Mouse (Mus musculus): ENCODE measurements around the gene Tenm4. TPM values are rescaled to one million over a fixed set of nuclear protein-coding genes. Genes with fewer than 3 reads are reported as not detected.

The Tenm4 gene
- polyA plus RNA-seq, 1 experiment, result 1.0 TPM

DNA sequence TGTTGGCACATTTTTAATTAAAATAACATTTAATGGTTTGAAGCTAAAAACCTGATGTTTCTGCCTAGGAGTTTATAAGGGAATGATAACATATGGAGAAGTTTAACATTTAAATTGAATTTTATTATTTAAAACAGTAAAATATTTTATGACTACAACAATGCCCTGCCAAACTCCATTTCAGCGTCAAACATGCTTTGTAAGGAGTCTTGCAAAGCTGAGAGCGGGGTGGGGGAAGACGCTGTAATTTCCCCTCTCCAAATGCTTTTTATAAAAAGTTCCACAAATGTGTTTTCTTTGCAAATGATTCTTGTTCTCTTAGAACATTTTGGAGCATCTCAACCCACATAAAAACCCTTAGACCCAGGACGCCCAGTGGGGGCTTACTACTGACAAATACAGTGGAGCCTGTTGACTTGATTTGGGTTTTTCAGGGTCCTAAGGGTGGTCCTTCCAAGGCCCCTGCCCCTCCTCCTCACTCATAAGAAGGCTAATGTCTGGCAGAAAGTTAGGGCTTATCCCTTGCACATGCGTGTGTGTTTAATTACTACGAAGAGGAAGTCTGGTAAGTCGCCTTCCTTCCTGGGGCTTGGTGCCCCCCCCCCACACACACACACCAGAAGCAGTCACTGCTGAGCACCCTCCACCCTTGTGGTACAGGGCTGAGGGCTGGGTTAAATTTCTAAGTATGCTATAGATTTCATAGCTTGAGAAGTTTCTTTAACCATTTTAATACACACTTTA is 563.4 kb downstream of the Tenm4 start:
- WGBS, result 56% methylated on average over 7 of the region's 7 CpGs
- no peak for DNase-seq (ENCODE audit: low read depth, low spot score)

DNA sequence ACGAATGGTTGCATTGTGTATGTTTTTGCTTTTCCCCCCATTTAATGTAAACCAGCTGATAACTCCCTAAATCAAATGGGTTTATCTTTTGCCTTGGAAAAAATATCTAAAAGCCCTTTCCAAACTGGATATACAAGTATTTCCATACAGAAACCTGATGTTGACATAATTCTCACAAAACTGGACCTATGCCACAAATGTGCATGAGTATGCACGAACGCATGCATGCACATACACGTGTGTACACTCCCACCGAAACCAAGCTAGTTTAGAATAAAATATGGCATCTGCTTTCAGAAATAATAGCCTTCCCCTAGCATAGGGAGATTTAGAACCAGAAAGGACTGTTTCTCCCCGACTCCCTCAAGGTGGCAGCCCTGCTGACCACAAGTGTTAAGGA is 569.6 kb downstream of the Tenm4 start:
- DNase-seq (ENCODE audit: low read depth, low spot score), result no peak
- WGBS, result 68% methylated on average over 6 of the region's 6 CpGs

DNA sequence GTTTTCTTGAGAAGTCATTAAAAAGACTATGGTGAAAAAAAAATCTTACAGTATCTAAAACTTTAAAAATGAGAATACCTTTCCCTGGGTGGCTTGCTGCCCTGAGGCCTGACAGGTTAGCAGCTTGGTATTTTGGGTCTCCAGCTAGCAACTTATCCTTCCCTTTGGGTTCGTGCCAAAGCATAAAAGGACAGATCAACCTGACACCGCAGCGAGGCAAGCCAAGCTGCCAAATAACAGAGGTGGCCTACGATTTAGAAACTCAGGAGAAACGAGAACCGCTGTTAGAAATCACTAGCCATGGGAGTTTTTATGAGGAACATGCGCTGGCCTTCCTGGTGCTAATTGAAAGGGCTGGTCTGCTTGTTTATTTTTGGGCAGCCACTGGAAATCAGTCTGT is 571.2 kb downstream of the Tenm4 start:
- no peak for DNase-seq (ENCODE audit: low read depth, low spot score)
- WGBS, result 38% methylated on average over 7 of the region's 7 CpGs

DNA sequence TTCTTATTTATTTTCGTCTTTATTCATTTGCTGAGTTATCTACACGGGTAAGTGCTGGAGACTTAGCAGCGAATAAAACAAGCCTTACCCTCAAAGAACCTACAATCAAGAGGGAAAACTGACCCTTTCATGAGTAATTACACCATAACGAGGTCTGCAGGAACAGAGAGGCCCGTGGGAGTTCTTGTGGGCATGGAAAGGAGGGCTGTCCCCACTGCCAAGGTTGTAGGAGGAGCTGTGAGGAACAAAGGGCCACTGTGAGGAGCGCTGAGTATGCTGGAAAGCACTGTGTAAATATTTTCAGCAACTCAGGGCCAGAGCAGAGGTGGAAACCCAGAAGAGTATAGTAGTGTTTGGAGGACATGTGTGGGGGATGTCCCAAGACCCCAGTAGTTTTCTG is 574.9 kb downstream of the Tenm4 start:
- 22% methylated on average over 6 of the region's 6 CpGs for WGBS
- DNase-seq (ENCODE audit: low read depth, low spot score), result no peak

DNA sequence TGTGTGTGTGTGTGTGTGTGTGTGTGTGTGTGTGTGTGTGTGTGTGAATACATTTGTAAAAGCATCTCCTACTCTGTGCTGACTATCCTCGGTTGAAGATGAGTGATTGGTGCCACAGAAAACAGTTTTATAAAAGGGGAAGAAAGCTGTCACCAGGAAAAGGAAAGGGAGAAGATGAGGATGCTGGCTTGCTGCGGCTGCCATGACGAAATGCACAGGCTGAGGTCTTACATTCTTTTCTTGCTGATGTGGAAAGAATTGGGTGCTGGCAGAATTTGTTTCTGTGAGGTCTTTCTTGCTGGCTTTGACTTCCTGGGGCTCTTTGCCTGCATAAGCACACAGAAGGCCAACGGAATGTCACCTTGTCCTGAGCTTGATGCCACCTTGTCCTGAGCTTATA is 575.7 kb downstream of the Tenm4 start:
- WGBS, result 80% methylated on average over 4 of the region's 4 CpGs
- no peak for DNase-seq (ENCODE audit: low read depth, low spot score)

DNA sequence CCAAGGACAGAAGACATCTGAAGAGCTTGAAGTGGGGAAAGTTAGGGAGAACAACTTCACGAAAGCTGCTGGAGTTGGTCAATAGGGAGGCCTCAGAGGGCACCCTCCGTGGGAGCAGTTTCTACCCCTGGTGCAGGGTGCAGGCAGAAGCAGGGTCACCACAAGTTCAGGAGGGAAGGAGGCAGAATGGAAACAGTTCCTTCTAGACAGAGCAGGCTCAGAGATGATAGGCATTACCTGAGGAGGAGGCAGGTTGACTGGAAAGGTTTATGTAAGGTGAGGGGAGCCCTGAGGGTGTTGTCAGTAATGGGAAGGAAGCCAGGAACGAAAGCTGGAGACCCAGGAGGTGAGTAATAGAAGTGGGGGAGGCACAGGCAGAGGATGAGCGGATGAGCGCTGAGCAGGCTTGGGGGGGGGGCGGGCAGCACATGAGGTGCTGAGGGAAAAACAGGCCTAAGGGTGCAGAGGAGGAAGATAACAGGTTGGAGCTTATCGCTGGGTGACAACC is 577.5 kb downstream of the Tenm4 start:
- DNase-seq (ENCODE audit: low read depth, low spot score), result no peak
- WGBS, result 88% methylated on average over 7 of the region's 7 CpGs

DNA sequence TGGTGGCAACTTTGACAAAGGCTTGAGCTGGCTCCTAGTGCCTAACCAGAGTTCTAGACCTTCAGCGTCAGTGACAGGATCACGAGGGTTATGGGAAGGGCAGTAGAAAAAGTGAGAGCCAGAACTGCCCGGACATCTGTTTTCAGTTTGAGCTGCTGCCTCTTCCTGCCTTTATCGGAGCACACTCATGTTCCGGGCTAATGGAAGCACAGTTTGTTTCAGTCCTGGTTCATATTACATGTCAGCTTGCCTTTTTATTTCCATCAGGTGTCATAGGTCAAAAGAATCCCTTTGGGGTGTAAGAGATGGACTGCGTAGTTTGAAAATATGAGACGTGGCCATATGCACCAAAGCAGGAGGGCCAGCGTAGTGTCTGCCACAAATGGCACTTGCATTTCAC is 578.7 kb downstream of the Tenm4 start:
- no peak for DNase-seq (ENCODE audit: low read depth, low spot score)
- 82% methylated on average over 8 of the region's 8 CpGs for WGBS

DNA sequence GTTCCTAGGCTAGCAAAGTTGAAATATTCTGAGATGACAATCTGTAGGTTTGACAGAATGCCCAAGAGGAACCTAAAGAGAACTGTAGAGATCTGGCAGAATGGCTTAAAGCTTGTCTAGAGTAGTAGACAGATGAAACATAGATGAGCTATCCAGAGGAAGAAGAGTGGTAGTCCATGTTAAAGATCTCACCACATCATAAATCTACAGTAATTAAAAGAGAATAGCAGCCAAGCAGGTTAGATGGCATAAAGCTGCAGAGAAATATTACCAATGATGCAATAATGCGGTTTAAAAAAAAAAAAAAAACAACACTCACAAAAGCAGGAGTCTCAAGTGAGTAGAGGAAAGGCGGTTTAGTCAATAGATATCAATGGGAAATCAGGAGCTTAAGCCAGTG is 580.2 kb downstream of the Tenm4 start:
- 86% methylated on average over 2 of the region's 2 CpGs for WGBS
- no peak for DNase-seq (ENCODE audit: low read depth, low spot score)

DNA sequence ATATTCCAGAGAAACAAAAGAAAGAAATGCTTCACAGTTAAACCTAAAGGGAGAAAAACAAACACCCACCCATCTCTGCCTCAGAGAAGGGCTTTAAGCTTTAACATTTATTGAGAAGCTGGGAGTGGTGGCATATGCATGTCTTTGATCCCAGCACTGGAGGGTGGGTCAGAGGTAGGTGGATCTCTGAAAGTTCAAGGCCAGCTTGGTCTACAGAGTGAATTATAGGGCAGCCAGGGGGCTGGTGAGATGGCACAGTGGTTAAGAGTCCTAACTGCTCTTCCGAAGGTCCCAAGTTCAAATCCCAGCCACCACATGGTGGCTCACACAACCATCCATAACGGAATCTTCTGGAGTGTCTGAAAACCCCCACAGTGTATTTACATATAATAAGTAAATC is 581.7 kb downstream of the Tenm4 start:
- WGBS, result 92% methylated on average over 2 of the region's 2 CpGs
- no peak for DNase-seq (ENCODE audit: low read depth, low spot score)

DNA sequence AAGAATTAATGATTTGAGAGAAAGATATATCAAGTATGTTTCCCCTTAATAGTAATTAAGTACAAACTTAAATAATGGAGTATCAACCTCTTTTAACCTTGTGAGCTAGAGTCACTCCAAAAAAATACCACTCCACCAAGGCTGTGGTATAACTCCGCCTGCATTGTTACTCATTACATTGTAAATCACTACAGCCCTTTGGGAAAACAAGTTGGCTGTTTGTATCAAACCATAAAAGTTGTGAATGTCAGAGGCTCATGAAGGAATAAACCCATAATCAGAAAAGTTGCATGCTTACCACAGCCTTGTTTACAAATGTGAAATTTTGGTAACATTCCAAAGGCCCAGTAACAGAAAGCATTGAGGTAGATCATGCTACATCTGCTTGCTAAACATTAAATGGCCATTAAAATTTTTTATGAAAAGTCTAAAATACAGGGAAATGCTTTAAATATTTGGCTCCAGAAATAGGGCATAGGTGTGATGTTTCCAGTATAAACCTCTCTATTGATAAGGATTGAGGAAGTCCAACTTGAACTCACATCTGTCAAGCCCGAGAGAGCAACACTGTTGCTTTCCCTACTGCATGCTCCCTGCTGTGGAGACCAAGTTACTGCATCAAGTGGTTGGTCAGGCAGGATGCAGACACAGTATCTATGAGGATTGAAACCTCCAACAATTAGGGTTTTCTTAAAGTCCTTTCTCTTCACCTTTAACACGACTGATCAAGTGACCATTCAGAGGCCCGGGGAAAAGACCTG is 582.5 kb downstream of the Tenm4 start:
- 37% methylated on average over 4 of the region's 4 CpGs for WGBS
- DNase-seq (ENCODE audit: low read depth, low spot score), result no peak

DNA sequence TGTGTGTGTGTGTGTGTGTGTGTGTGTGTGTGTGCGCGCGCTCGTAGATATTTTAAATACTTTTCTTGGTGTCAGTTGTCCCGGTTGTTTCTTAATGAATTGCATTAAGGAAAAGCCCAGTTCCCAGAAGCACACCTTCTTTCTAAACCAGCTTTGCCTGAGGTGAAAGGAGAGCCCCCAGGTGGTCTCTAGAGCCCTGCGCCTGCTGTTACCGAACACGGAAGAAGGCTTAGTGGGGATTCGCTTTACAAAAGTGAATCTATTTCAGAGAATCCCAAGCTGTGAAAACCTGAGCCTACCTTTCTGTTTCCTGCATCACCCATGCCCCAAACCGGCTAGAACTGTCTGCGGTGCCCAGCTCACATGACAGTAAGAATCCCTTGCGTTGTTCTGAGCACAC is 583.1 kb downstream of the Tenm4 start:
- WGBS, result 80% methylated on average over 12 of the region's 12 CpGs
- DNase-seq (ENCODE audit: low read depth, low spot score), result no peak

DNA sequence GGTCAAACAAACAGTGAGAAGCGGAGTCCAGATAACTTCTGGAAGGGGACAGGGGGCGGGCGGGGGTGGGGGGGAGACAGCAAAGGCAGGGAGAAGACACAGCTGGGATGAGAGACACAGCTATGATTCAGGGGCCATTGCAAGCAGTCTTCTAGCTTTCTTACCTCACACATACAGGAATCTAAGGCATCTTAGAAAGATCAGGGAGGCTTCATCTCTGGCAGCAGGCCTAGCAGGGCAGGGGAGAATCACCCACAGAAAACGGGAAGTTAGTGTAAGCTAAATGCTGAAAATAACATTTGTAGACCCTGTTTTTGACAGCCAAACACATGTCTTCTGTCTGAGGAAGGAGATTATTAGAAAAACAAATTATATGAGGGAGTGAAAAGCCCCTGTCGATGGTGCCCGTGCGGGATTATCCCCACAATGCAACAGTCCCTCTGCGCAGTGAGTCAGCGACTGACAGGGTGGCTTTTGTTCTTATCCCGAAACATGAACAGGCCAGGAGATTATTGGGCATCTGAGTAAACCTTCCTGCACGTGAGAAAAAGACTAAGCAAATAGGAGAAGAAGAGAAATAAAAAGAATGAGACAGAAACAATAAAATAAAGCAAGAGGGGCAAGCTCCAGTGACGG is 584.5 kb downstream of the Tenm4 start:
- no peak for DNase-seq (ENCODE audit: low read depth, low spot score)
- 63% methylated on average over 12 of the region's 12 CpGs for WGBS

DNA sequence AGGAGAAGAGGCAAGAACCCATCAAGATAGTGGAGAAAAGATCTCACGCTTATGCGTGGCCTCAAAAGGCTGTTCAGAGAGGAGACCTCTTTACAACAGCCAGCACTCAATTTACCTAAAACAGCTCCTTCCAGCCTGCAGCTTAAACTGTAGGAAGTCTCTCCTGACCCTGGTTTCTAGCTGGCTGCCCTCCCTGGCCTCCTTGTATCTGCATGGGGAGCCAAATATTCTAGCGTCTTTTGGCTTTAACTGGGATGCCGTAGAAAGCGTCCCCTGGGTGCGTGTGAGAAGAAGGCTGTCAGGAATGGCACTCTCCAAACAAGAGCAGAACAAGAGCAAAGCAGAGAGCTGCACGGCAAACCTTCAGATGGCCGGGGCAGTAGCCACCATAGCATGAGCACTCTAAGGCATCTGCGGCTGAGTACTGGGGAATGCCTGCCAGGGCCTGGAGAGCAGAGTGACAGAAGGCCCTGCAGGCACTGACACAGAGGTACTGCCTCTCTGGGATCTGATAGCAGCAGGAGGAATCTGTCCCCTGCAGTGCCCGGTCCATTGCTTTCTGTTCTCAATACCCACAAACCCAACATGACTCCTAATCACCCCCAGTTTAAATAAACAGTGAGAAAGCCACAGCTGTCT is 585.2 kb downstream of the Tenm4 start:
- WGBS, result 73% methylated on average over 10 of the region's 10 CpGs
- DNase-seq (ENCODE audit: low read depth, low spot score), result no peak

DNA sequence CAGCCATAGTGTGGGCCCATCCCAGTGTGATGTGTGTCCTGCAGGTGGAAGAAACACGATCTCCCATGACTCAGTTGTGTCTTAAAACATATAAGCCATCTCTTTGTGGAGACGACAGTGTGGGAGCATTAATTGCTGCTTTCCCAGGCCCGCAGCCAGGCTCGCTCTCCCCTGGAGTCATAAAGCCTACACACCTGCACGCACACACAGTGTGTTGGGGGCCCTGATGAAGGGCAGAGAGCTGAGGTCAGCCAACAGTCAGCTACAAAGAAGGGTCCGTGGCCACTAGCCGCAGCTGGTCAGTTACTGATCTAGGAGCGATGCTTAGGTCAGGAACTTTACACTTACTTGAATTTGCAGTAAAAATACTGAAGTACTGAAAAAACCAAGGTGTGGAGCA is 586.0 kb downstream of the Tenm4 start:
- DNase-seq (ENCODE audit: low read depth, low spot score), result no peak
- 47% methylated on average over 8 of the region's 8 CpGs for WGBS

DNA sequence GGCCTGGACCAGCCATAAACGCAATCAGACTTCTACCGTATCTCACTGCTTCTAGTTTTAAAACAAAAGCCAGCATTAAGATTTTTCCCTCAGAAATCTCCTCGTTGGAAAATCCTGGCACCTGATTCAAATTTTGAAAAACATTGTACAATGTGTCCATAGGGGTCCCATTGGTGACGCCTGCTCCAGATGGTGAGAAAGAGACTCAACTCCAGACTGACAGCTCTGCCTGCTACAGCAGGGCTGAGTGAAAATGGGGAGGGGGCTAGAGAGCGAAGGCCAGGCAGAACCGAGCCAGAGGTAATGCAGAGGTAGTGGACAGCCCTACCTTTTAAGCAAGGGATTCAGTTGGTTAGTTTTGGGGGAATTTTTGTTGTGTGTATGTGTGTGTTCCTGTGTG is 589.2 kb downstream of the Tenm4 start:
- 89% methylated on average over 6 of the region's 6 CpGs for WGBS

DNA sequence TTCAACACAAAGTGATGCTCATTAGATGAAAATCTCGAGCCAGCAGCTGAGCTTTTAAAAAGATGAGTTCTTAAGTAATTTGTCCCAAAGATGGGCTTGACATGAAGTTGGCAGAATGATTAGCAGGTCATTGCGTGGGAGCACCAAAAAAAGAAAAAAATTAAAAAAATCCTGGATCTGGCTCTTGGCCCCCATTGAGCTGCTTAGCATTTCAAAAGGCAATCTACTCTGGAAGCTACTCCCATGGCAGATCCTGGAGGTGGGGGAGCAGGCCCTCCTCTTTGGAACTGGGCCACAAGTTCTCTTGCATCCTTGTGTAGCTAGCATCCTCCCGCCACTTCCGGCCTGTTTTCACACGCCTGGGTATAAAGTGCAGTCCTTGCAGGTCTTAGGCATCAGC is 590.1 kb downstream of the Tenm4 start:
- no peak for DNase-seq (ENCODE audit: low read depth, low spot score)
- WGBS, result 70% methylated on average over 5 of the region's 5 CpGs

More for the DNA sequence above, 589.2 kb downstream of the Tenm4 start:
- no peak for DNase-seq (ENCODE audit: low read depth, low spot score)

DNA sequence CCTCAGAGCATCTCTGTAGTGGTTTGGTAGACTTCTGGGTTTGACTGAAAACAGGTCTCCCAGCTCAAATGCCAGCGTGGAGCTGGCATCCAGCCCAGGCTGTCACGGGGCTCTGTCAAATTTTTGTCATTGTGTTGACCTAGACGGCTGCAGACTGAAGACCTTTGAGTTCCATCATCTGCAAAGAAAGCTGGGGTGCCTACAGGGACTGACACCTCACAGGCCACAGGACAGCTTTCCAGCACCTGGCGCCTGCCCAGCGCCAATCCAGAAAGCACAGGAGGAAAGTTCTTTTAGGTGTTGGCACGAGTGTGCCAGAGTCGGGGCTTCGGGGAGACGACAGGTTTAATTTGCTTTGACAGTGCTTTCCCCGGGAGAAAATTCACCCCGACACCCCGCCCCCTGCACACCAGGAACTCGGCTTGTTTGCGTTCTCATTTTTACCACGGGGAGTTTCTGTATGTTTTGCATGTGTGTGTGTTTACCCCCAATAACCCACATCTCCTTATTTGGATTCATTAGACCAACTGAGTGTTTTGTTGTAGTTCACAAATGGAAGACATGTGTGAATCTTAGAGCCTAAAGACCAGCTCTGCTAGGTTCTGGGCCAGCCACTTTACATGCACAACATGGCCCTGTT is 594.4 kb downstream of the Tenm4 start:
- no peak for DNase-seq (ENCODE audit: low read depth, low spot score)
- WGBS, result 30% methylated on average over 15 of the region's 15 CpGs

DNA sequence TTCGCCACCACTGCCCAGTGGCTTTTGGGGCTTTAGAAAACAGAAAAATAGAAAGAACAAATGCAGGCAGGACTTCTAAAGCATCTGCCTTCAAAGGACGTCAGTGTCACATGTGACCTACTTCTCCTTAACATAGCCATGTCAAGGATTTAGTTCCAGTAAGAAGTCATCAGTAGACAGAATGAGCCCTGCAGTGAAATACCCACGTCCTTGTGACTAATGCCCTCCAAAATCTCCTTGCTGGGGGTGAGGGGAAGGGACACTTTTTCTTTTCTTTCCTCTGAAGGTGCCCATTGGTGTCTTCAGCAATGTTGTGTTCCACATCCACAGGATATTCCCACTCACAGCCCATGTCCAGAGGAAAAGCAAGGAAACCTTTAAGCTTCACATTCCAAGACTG is 596.0 kb downstream of the Tenm4 start:
- WGBS, result 88% methylated on average over 3 of the region's 3 CpGs
- DNase-seq (ENCODE audit: low read depth, low spot score), result no peak

DNA sequence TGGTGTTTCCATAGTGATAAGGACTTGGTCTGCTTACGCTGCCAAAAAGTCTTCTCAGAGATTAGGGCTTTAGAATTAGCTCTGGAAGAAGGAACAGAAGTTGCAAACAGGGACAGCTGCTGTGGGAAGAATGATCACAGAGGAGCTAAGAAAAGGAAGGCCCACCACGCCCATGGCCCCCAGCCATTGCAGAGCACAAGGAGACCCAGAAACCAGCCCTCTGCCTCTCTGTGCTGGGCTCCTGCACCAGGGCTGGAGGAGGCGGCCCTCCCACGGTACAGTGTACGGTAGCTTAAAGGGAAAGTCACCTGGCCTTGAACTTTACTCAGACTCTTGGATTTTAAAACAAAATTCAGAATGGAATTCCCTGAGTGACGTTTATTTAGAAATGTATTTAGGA is 597.7 kb downstream of the Tenm4 start:
- DNase-seq (ENCODE audit: low read depth, low spot score), result no peak
- 71% methylated on average over 6 of the region's 6 CpGs for WGBS

DNA sequence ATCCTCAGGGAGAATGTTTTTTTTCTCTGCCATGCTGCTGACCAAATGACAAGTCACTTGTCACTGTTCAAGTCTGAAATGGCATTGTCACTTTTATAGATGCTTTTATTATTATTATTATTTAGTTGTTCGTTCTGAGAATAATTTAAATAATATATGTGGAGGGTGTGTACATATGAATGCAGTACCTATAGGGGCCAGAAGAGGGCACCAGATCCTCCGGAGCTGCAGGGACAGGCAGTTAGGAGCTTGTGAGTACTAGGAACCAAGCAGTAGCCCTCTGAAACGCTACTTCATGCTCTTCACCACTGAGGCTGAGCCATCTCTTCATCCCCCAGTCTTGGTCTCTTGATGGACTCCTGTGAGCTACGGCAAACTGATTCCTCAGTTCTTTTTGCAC is 598.7 kb downstream of the Tenm4 start:
- 71% methylated on average over 4 of the region's 4 CpGs for WGBS
- no peak for DNase-seq (ENCODE audit: low read depth, low spot score)

All from large intestine, adult 2 months (tissue).